Mouse (Mus musculus) natural killer cell, adult 2 months (primary cell): ENCODE data around the gene Emc6.

Source experiments
- DNase-seq, 2 experiments: peaks; one replicate each; pipeline ENCODE4 v3.0.0; 2022; ENCODE audit warnings: low spot score in 2 of 2

The Emc6 gene

GRCm38 (mm10) chr11:73176608-73177508 is at the start of gene Emc6, which contains the start of gene Tax1bp3:
TSS of gene Emc6 (minus strand) at chr11:73177037.
TSS of gene Tax1bp3 (plus strand) at chr11:73177083.
- peak; percentile 94 to 96 for DNase-seq

GRCm38 (mm10) chr11:73225856-73226255 is 49.0 kb upstream of the Emc6 start:
- no peak for DNase-seq

GRCm38 (mm10) chr11:73223966-73224365 is 47.1 kb upstream of the Emc6 start:
- DNase-seq: peak in 1 of 2 experiments; percentile 9

- no peak for DNase-seq
Observed at GRCm38 (mm10) chr11:73222846-73223245, 46.0 kb upstream of the Emc6 start.

GRCm38 (mm10) chr11:73220651-73221050 is 43.8 kb upstream of the Emc6 start:
- no peak for DNase-seq

GRCm38 (mm10) chr11:73219671-73220070 is 42.8 kb upstream of the Emc6 start:
- no peak for DNase-seq

- DNase-seq: no peak
Observed at GRCm38 (mm10) chr11:73213956-73214355, 37.1 kb upstream of the Emc6 start.

GRCm38 (mm10) chr11:73207621-73208020 is 30.8 kb upstream of the Emc6 start:
- no peak for DNase-seq

- no peak for DNase-seq
Observed at GRCm38 (mm10) chr11:73205194-73205593, 28.4 kb upstream of the Emc6 start.

GRCm38 (mm10) chr11:73203895-73204294 is 27.1 kb upstream of the Emc6 start:
- no peak for DNase-seq

- DNase-seq: no peak
Observed at GRCm38 (mm10) chr11:73201597-73201996, 24.8 kb upstream of the Emc6 start.

GRCm38 (mm10) chr11:73201021-73201420 is 24.2 kb upstream of the Emc6 start:
- DNase-seq: no peak

GRCm38 (mm10) chr11:73199879-73200278 is 23.0 kb upstream of the Emc6 start:
- peak; percentile 63 to 74 for DNase-seq

- DNase-seq: peak; percentile 94 to 95
Observed at GRCm38 (mm10) chr11:73199230-73199712, 22.4 kb upstream of the Emc6 start, which contains the start of gene Shpk. TSS of gene Shpk (plus strand) at chr11:73199460.

GRCm38 (mm10) chr11:73198603-73199229 is 21.9 kb upstream of the Emc6 start, which contains the start of gene Ctns:
TSS of gene Ctns (minus strand) at chr11:73199042.
- peak; percentile 83 to 86 for DNase-seq

- no peak for DNase-seq
Observed at GRCm38 (mm10) chr11:73198190-73198589, 21.4 kb upstream of the Emc6 start.

GRCm38 (mm10) chr11:73194444-73194843 is 17.6 kb upstream of the Emc6 start:
- no peak for DNase-seq

- DNase-seq: no peak
Observed at GRCm38 (mm10) chr11:73193047-73193446, 16.2 kb upstream of the Emc6 start.

GRCm38 (mm10) chr11:73187231-73187630 is 10.4 kb upstream of the Emc6 start:
- DNase-seq: no peak

- no peak for DNase-seq
Observed at GRCm38 (mm10) chr11:73185872-73186615, 9.2 kb upstream of the Emc6 start.

- DNase-seq: no peak
Observed at GRCm38 (mm10) chr11:73177895-73178294, 1.1 kb upstream of the Emc6 start.

- peak in 1 of 2 experiments; percentile 11 for DNase-seq
Observed at GRCm38 (mm10) chr11:73177509-73177875, 655 bp upstream of the Emc6 start.
